Mouse (Mus musculus) ES-Bruce4 (cell line): Measurements from ENCODE around the gene Zbtb16.

Experiments used
- CTCF ChIP-seq: IDR thresholded peaks from one replicate; pipeline ENCODE4 v1.8.1; 2011; ENCODE audit warnings: low read depth, low read length
- EP300 ChIP-seq: IDR thresholded peaks from 2 replicates; pipeline ENCODE4 v1.6.1; 2011; ENCODE audit warnings: low read depth, low read length; ENCODE audit not compliant: insufficient read depth

DNA sequence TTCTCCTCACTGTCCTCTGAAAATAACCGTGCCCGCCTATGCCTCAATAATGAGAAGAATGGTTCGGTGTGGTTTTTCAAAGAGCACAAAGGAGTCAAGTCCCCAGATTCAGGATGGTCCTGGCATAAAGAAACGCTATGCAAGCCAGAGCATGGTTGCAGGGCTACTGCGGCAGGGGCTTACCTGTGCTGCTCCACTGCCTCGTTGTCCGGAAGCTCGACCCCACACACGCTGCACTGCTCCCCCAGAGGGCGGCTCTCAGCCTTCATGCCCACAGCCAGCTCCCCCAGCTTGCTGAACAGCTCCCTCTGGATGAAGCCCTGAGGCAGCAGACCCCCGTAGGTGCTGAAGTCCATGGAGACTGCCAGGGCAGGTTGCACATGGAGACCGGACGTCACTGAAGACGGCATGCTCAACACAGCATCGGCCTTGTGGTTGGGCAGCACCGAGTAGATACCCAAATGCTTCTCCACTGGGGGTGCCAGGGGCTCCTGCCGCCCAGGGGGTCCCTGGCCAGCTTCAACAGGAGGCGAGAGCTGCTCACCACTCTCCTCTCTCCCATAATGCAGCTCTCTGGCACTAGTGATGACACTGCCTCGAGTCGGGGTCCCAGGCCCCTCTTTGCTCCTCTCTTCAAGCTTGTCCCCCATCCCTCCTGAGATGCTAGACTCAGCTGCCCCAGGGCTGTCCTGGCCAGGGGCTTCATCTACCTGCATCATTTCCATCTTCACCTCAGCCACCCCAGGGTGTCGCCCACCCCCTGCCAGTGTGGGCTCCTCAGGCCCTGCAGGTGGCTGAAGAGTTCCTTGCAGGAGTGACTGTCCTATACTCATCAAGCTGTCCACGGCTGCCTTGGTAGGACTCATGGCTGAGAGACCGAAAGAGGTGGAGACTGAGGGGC lies 4.2 kb downstream of the Zbtb16 start:
- TF ChIP-seq CTCF (no peak), EP300 (no peak)
